Comparison of ENCODE assay signal across 8 mouse cellular contexts in genomic region chr6:61042667-61043523, GRCm38 (mm10).
DNase-seq lines count a peak whose midpoint lies in the region; ATAC-seq lines count a peak whose summit lies in the region.

No protein-coding gene starts in this region.

- DNase-seq in cerebellum, postnatal 25 days, result peak; percentile 19 to 36
- DNase-seq in cerebellum, adult 11-12 months, result no peak
- peak; percentile 56 for DNase-seq in left cerebral cortex, postnatal 4 days
- DNase-seq in right cerebral cortex, adult 18-20 months, result peak; percentile 23
- DNase-seq in liver, embryonic 11.5 days (ENCODE audit: low spot score), result no peak
- DNase-seq in heart, adult 8-10 months (ENCODE audit: low spot score), result no peak

- peaks cover 9% of the 10 kb centered on the region for H3K4me1 ChIP-seq in hindbrain, embryonic 16.5 days (ENCODE audit: control insufficient read depth, insufficient read depth, low read depth, low read length)
- H3K4me1 ChIP-seq in liver, embryonic 11.5 days (replicated peaks; ENCODE audit: control insufficient read depth, insufficient read depth, low read length), result no peaks in the 10 kb centered on the region

- no peaks in the 10 kb centered on the region for H3K36me3 ChIP-seq in hindbrain, embryonic 16.5 days (ENCODE audit: control insufficient read depth, insufficient read depth, low read length)
- H3K36me3 ChIP-seq in liver, embryonic 11.5 days (ENCODE audit: control insufficient read depth, insufficient read depth, low read length), result no peaks in the 10 kb centered on the region

- peak overlapping the region; percentile 67 for H3K27ac ChIP-seq in hindbrain, embryonic 16.5 days (ENCODE audit: low read depth, low read length)
- H3K27ac ChIP-seq in liver, embryonic 11.5 days (ENCODE audit: low read depth, low read length), result no peak overlapping the region

- no peaks in the 10 kb centered on the region for H3K27me3 ChIP-seq in hindbrain, embryonic 16.5 days (replicated peaks; ENCODE audit: control insufficient read depth, insufficient read depth, low read length)
- no peaks in the 10 kb centered on the region for H3K27me3 ChIP-seq in liver, embryonic 11.5 days (replicated peaks; ENCODE audit: control insufficient read depth, insufficient read depth, low read length)

- intact Hi-C loops in left cerebral cortex, postnatal 4 days (cut with DNase I), result no loop called here

- peak; percentile 96 for ATAC-seq in hindbrain, embryonic 16.5 days
- no peak for ATAC-seq in liver, embryonic 11.5 days (replicated peaks; ENCODE audit: low FRiP score)
- no peak for ATAC-seq in CD4-positive, CD25-positive, alpha-beta regulatory T cell, adult 4 months

- no peak overlapping the region for H3K9ac ChIP-seq in hindbrain, embryonic 16.5 days (ENCODE audit: low read depth, low read length)
- H3K9ac ChIP-seq in liver, embryonic 11.5 days (ENCODE audit: low read depth, low read length), result no peak overlapping the region

- WGBS in hindbrain, embryonic 16.5 days, result 22% methylated on average over 15 of the region's 15 CpGs
- 71% methylated on average over 15 of the region's 15 CpGs for WGBS in liver, embryonic 11.5 days

- peak overlapping the region; percentile 43 for H3K4me2 ChIP-seq in hindbrain, embryonic 16.5 days (ENCODE audit: low read length)
- no peak overlapping the region for H3K4me2 ChIP-seq in liver, embryonic 11.5 days

- no peaks in the 10 kb centered on the region for H3K9me3 ChIP-seq in hindbrain, embryonic 16.5 days (ENCODE audit: control insufficient read depth, low read length)
- no peaks in the 10 kb centered on the region for H3K9me3 ChIP-seq in liver, embryonic 11.5 days (ENCODE audit: control insufficient read depth, low read length)

- H3K4me3 ChIP-seq in hindbrain, embryonic 16.5 days (ENCODE audit: low read length), result no peak overlapping the region
- no peak overlapping the region for H3K4me3 ChIP-seq in liver, embryonic 11.5 days (ENCODE audit: low read depth, low read length)

Comparison
In these comparisons a context has a peak if more than half of its experiments do, and no peak if none do; other contexts are left out.
1. DNase-seq: peak in cerebellum, postnatal 25 days (2 of 2), left cerebral cortex, postnatal 4 days (single experiment) and right cerebral cortex, adult 18-20 months (single experiment); none in cerebellum, adult 11-12 months (single experiment), liver, embryonic 11.5 days (single experiment) and heart, adult 8-10 months (single experiment).